Mouse (Mus musculus) heart, postnatal 0 days (tissue): ENCODE measurements around the gene Spib. TPM values are rescaled to one million over a fixed set of nuclear protein-coding genes. Genes with fewer than 3 reads are reported as not detected.

Experiments
- ATAC-seq: fragments of 200-750 bp; cut with Nextera tagmentation; 2 replicates; pipeline ENCODE4 v1.8.0; 2017; ENCODE audit warnings: low read depth, moderate number of reproducible peaks, moderate library complexity; ENCODE audit not compliant: insufficient read depth
- DNase-seq: peaks from one replicate; pipeline ENCODE4 v3.0.0-alpha.2; 2016; ENCODE audit warnings: low spot score
- H3K27ac ChIP-seq: fragments of 300-500 bp; sonication (generic); 2 replicates; pipeline ENCODE4 v1.5.1; 2014; ENCODE audit warnings: low read depth, mild to moderate bottlenecking
- H3K27me3 ChIP-seq: fragments of 300-500 bp; sonication (generic); 2 replicates; pipeline ENCODE4 v1.6.1; 2014; ENCODE audit warnings: low read length, mixed read lengths; ENCODE audit not compliant: control insufficient read depth, insufficient read depth
- H3K36me3 ChIP-seq: fragments of 300-500 bp; sonication (generic); replicated peaks from 2 replicates; pipeline ENCODE4 v1.6.1; 2014; ENCODE audit warnings: low read length, mixed read lengths; ENCODE audit not compliant: control insufficient read depth, insufficient read depth
- H3K4me1 ChIP-seq: fragments of 300-500 bp; sonication (generic); 2 replicates; pipeline ENCODE4 v1.6.1; 2014; ENCODE audit warnings: antibody characterized with exemption; ENCODE audit not compliant: control insufficient read depth, insufficient read depth
- H3K4me2 ChIP-seq: fragments of 300-500 bp; sonication (generic); 2 replicates; pipeline ENCODE4 v1.6.1; 2014; ENCODE audit warnings: low read depth, mild to moderate bottlenecking, low read length, moderate library complexity
- H3K4me3 ChIP-seq: fragments of 300-500 bp; sonication (generic); 2 replicates; pipeline ENCODE4 v1.5.1; 2014; ENCODE audit warnings: low read depth, low read length
- H3K9ac ChIP-seq: fragments of 300-500 bp; sonication (generic); replicated peaks from 2 replicates; pipeline ENCODE4 v1.6.1; 2014; ENCODE audit warnings: low read depth, low read length, mixed read lengths
- H3K9me3 ChIP-seq: fragments of 300-500 bp; sonication (generic); replicated peaks from 2 replicates; pipeline ENCODE4 v1.6.1; 2016; ENCODE audit warnings: low read length; ENCODE audit not compliant: control insufficient read depth
- CTCF ChIP-seq: IDR thresholded peaks from 2 replicates; pipeline ENCODE4 v1.5.1; 2016; ENCODE audit warnings: antibody characterized with exemption, control low read depth, low read depth
- EP300 ChIP-seq: IDR thresholded peaks from 2 replicates; pipeline ENCODE4 v1.6.1; 2016; ENCODE audit warnings: antibody characterized with exemption, low read depth
- WGBS: fragments of 180-500 bp; shearing (Covaris S2); extraction: QIAGEN DNeasy Blood & Tissue Kit; methylation state at CpG from one replicate; pipeline ENCODE4 v1.1.7; 2014; 5-methylcytosine and 5-hydroxymethylcytosine counted together
- polyA plus RNA-seq: library from polyadenylated mRNA; unstranded; fragments of >200 nt; fragmentation: Nextera tagmentation; extraction: Ambion mirVana; gene quantifications from 2 replicates; pipeline ENCODE4 v1.2.1, GENCODE M21; 2015
- total RNA-seq: library from RNA; depleted of rRNA; stranded (reverse); fragments of >200 nt; gene quantifications from 2 replicates; pipeline ENCODE4 v1.2.3, GENCODE M21; 2014; ENCODE audit warnings: low replicate concordance

The Spib gene
- total and polyA plus RNA-seq, 2 experiments from 2014 or later: 0.11 to 2.6 TPM

- ATAC-seq: no peak
- 85% methylated on average over 22 of the region's 22 CpGs for WGBS
- Histone ChIP-seq H3K9ac (no peak overlapping the region), H3K9me3 (no peaks in the 10 kb centered on the region), H3K27me3 (no peaks in the 10 kb centered on the region), H3K4me3 (no peak overlapping the region), H3K4me1 (peaks cover 13% of the 10 kb centered on the region), H3K4me2 (no peak overlapping the region), H3K36me3 (peaks cover 28% of the 10 kb centered on the region), H3K27ac (no peak overlapping the region)
- TF ChIP-seq EP300: no peak
- no peak for TF ChIP-seq CTCF
- DNase-seq: no peak
These were observed 19.9 kb upstream of the Spib start for GRCm38 (mm10) chr7:44551731-44552130.

GRCm38 (mm10) chr7:44551301-44551700 is 19.4 kb upstream of the Spib start:
- Histone ChIP-seq H3K27ac (no peak overlapping the region), H3K4me1 (peaks cover 13% of the 10 kb centered on the region), H3K9me3 (no peaks in the 10 kb centered on the region), H3K27me3 (no peaks in the 10 kb centered on the region), H3K4me3 (no peak overlapping the region), H3K9ac (no peak overlapping the region), H3K4me2 (no peak overlapping the region), H3K36me3 (peaks cover 28% of the 10 kb centered on the region)
- TF ChIP-seq CTCF (no peak), EP300 (no peak)
- ATAC-seq (no peak), DNase-seq (no peak)
- 95% methylated on average over 21 of the region's 21 CpGs for WGBS

GRCm38 (mm10) chr7:44550409-44550678 is 18.5 kb upstream of the Spib start:
- no peak overlapping the region for H3K9ac ChIP-seq
- no peak overlapping the region for H3K27ac ChIP-seq
- H3K4me2 ChIP-seq: no peak overlapping the region
- no peaks in the 10 kb centered on the region for H3K27me3 ChIP-seq
- no peaks in the 10 kb centered on the region for H3K9me3 ChIP-seq
- DNase-seq: no peak
- TF ChIP-seq CTCF (no peak), EP300 (no peak)
- ATAC-seq: no peak
- WGBS: 90% methylated on average over 12 of the region's 12 CpGs
- H3K36me3 ChIP-seq: peaks cover 28% of the 10 kb centered on the region
- H3K4me1 ChIP-seq: peaks cover 13% of the 10 kb centered on the region
- H3K4me3 ChIP-seq: no peak overlapping the region

DNA sequence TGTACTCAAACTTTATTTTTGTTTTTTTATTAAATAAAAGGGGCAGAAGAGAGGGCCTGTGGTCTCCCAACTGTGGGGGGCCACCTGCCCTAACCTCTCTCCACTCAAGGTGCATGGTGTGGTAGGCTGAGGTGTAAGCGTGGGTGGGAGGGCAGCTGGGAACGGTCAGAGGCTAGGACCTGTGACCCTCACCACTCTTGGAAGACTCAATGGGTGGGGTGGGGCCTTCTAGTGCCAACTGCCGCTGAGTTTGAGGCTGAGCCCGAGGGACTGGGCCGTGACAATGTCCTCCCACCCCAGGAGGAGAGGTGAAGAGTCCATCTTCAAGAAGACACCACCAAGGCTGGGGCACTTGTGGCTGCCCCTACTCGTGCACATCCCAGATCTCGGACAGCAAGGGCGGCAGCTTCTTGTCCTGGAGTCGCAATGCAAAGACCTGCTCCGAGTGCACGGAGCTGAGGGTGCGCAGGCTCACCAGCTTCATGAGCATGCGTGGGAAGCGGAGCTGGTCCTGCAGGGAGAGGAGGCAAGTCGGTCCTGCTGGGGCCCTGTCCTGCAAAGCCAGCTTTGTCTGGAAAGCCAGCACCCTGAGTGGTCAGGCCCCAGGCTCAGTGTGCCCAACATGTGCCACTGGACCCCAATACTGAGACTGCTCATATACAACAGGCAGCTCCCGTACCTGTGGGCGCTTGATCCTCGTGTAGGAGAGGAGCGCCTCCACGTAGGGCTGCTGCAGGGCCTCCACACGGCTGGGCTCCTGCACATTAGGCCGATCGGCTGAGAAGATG is 17.9 kb upstream of the Spib start:
- Histone ChIP-seq H3K4me1 (peaks cover 13% of the 10 kb centered on the region), H3K9ac (no peak overlapping the region), H3K4me2 (no peak overlapping the region), H3K9me3 (no peaks in the 10 kb centered on the region), H3K27ac (no peak overlapping the region), H3K27me3 (no peaks in the 10 kb centered on the region), H3K36me3 (peaks cover 28% of the 10 kb centered on the region), H3K4me3 (no peak overlapping the region)
- DNase-seq (no peak), ATAC-seq (no peak)
- WGBS: 94% methylated on average over 23 of the region's 23 CpGs
- TF ChIP-seq CTCF: no peak
- TF ChIP-seq EP300: no peak

DNA sequence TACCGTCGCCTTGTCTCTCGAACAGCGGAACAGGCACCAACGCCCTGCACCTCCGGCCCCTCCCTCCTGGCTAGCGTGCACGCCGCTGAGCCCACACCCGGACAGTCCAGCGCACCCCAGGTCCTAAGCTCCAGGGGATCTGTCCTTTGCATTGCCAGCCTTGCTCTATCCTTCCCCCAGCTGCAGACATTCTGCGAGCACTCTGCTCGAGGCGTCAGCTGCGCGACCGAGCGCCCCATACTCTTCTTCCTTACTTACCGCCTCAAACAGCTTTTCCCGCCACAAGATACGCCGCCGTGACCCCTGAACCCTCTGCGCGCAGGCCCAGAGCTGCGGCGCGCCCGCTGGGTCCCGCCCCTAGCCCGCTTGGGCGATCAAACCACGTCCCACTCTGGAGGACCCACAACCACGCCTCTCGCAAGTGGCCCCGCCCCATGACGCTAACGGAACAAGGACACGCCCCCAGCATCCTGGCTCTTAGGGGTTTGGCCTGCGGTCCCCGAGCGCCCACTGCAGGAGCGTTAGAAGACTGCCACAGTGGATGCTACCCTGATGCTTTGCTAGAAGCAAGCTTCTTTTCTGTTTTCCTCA is 16.7 kb upstream of the Spib start, which contains the start of gene Pold1:
Gene Pold1, minus strand, starts transcription at position 353 of the 591 bp plus-strand sequence.
- ATAC-seq (peak; percentile 96), DNase-seq (peak; percentile 96)
- under 1% methylated on average over 43 of the region's 43 CpGs for WGBS
- Histone ChIP-seq H3K9ac (peak within 1 kb of the TSS; percentile 53; the same call in 1 of the 2 replicates), H3K27me3 (no peaks in the 10 kb centered on the region), H3K36me3 (peaks cover 28% of the 10 kb centered on the region), H3K4me2 (peak within 1 kb of the TSS; percentile 91), H3K27ac (peak within 1 kb of the TSS; percentile 60), H3K4me1 (peaks cover 10% of the 10 kb centered on the region), H3K9me3 (no peaks in the 10 kb centered on the region), H3K4me3 (peak within 1 kb of the TSS; percentile 66)
- TF ChIP-seq CTCF (peak; percentile 98), EP300 (no peak)
